Mouse (Mus musculus) small intestine, adult 2 months (tissue): Measurements from ENCODE around the gene Cald1. TPM values are rescaled to one million over a fixed set of nuclear protein-coding genes. Genes with fewer than 3 reads are reported as not detected.

Experiments used
- H3K27ac ChIP-seq: fragments of 200-500 bp; 2 replicates; pipeline ENCODE4 v1.5.1; 2012; ENCODE audit warnings: low read depth, low read length, control low read depth, inconsistent platforms; ENCODE audit not compliant: insufficient read depth
- H3K27me3 ChIP-seq: fragments of 200-500 bp; 2 replicates; pipeline ENCODE4 v1.6.1; 2012; ENCODE audit warnings: mild to moderate bottlenecking, moderate library complexity, low read length, inconsistent platforms; ENCODE audit not compliant: control insufficient read depth, insufficient read depth
- H3K36me3 ChIP-seq: fragments of 200-500 bp; 2 replicates; pipeline ENCODE4 v1.6.1; 2012; ENCODE audit warnings: mild to moderate bottlenecking, low read length, control low read depth, inconsistent platforms; ENCODE audit not compliant: control insufficient read depth, insufficient read depth
- H3K4me1 ChIP-seq: fragments of 200-500 bp; 2 replicates; pipeline ENCODE4 v1.6.1; 2012; ENCODE audit warnings: low read length, inconsistent platforms, mixed read lengths; ENCODE audit not compliant: control insufficient read depth, insufficient read depth, insufficient read length
- H3K4me3 ChIP-seq: fragments of 200-500 bp; 2 replicates; pipeline ENCODE4 v1.5.1; 2012; ENCODE audit warnings: low read depth, mild to moderate bottlenecking, control low read depth, inconsistent platforms, low read length, moderate library complexity
- CTCF ChIP-seq: fragments of 200-500 bp; IDR thresholded peaks from 2 replicates; pipeline ENCODE4 v1.5.1; 2012; ENCODE audit warnings: low read depth, mild to moderate bottlenecking, control low read depth, inconsistent platforms, low read length, moderate library complexity, mixed read lengths; ENCODE audit not compliant: insufficient replicate concordance, insufficient read length; ENCODE audit errors: extremely low read depth
- POLR2A ChIP-seq: fragments of 200-500 bp; IDR thresholded peaks from 2 replicates; pipeline ENCODE4 v1.6.1; 2012; ENCODE audit warnings: low read depth, mild to moderate bottlenecking, control low read depth, inconsistent platforms, low read length, moderate library complexity
- WGBS: fragments of 180-500 bp; shearing (Covaris S2); methylation state at CpG from one replicate; pipeline ENCODE4 v1.1.7; 2018; 5-methylcytosine and 5-hydroxymethylcytosine counted together
- polyA plus RNA-seq: library from polyadenylated mRNA; depleted of rRNA; stranded (reverse); fragments of >200 nt; gene quantifications from 2 replicates; pipeline ENCODE4 v1.2.3, GENCODE M21; 2012

Cald1 gene
- polyA plus RNA-seq, 1 experiment: 5.6 TPM

- Histone ChIP-seq H3K4me3 (no peak overlapping the region), H3K36me3 (no peaks in the 10 kb centered on the region), H3K27me3 (no peaks in the 10 kb centered on the region), H3K4me1 (peaks cover 6% of the 10 kb centered on the region; the same call in 1 of the 2 replicates), H3K27ac (no peak overlapping the region)
- no peak for TF ChIP-seq CTCF
- no peak for TF ChIP-seq POLR2A
- 57% methylated on average over 2 of the region's 2 CpGs for WGBS
Observed at GRCm38 (mm10) chr6:34619494-34619893, 21.2 kb downstream of the Cald1 start.

GRCm38 (mm10) chr6:34620242-34620641 is 21.9 kb downstream of the Cald1 start:
- 14% methylated on average over 1 of the region's 1 CpGs for WGBS

GRCm38 (mm10) chr6:34622865-34623264 is 24.6 kb downstream of the Cald1 start:
- WGBS: 91% methylated on average over 6 of the region's 6 CpGs
- Histone ChIP-seq H3K27me3 (no peaks in the 10 kb centered on the region), H3K36me3 (no peaks in the 10 kb centered on the region), H3K27ac (no peak overlapping the region), H3K4me3 (no peak overlapping the region), H3K4me1 (peaks cover 8% of the 10 kb centered on the region; the same call in 1 of the 2 replicates)
- TF ChIP-seq CTCF (no peak), POLR2A (no peak)

More at GRCm38 (mm10) chr6:34620242-34620641, 21.9 kb downstream of the Cald1 start:
- no peak overlapping the region for H3K4me3 ChIP-seq
- no peaks in the 10 kb centered on the region for H3K27me3 ChIP-seq
- peaks cover 6% of the 10 kb centered on the region; the same call in 1 of the 2 replicates for H3K4me1 ChIP-seq
- TF ChIP-seq POLR2A (no peak), CTCF (no peak)
- no peak overlapping the region for H3K27ac ChIP-seq
- no peaks in the 10 kb centered on the region for H3K36me3 ChIP-seq

GRCm38 (mm10) chr6:34623290-34623689 is 25.0 kb downstream of the Cald1 start:
- WGBS: 72% methylated on average over 7 of the region's 7 CpGs
- Histone ChIP-seq H3K27ac (no peak overlapping the region), H3K36me3 (no peaks in the 10 kb centered on the region), H3K4me3 (no peak overlapping the region), H3K4me1 (peaks cover 8% of the 10 kb centered on the region; the same call in 1 of the 2 replicates), H3K27me3 (no peaks in the 10 kb centered on the region)
- TF ChIP-seq POLR2A: no peak
- TF ChIP-seq CTCF: no peak

GRCm38 (mm10) chr6:34624536-34624935 is 26.2 kb downstream of the Cald1 start:
- WGBS: 86% methylated on average over 3 of the region's 3 CpGs

GRCm38 (mm10) chr6:34626586-34627245 is 28.4 kb downstream of the Cald1 start:
- Histone ChIP-seq H3K27ac (0 out of 2 replicates have a peak overlapping the region, but pooled peaks have one; percentile 15), H3K4me1 (0 out of 2 replicates have a peak, but pooled peaks cover 2% of the 10 kb centered on the region), H3K4me3 (no peak overlapping the region), H3K27me3 (no peaks in the 10 kb centered on the region), H3K36me3 (no peaks in the 10 kb centered on the region)
- no peak for TF ChIP-seq CTCF
- TF ChIP-seq POLR2A: no peak
- WGBS: 41% methylated on average over 8 of the region's 8 CpGs

More at GRCm38 (mm10) chr6:34624536-34624935, 26.2 kb downstream of the Cald1 start:
- Histone ChIP-seq H3K27me3 (no peaks in the 10 kb centered on the region), H3K4me1 (peaks cover 6% of the 10 kb centered on the region; the same call in 1 of the 2 replicates), H3K4me3 (no peak overlapping the region), H3K27ac (no peak overlapping the region), H3K36me3 (no peaks in the 10 kb centered on the region)
- TF ChIP-seq CTCF (no peak), POLR2A (no peak)

GRCm38 (mm10) chr6:34628131-34628530 is 29.8 kb downstream of the Cald1 start:
- H3K4me3 ChIP-seq: no peak overlapping the region
- H3K27ac ChIP-seq: no peak overlapping the region
- H3K4me1 ChIP-seq: 0 out of 2 replicates have a peak, but pooled peaks cover 2% of the 10 kb centered on the region
- H3K36me3 ChIP-seq: no peaks in the 10 kb centered on the region
- WGBS: 39% methylated on average over 1 of the region's 1 CpGs
- TF ChIP-seq POLR2A (no peak), CTCF (no peak)
- no peaks in the 10 kb centered on the region for H3K27me3 ChIP-seq
